Mouse (Mus musculus) spleen, postnatal 36 days (tissue): ENCODE results near the gene Olfr435.
"Not testable (repeated sequence)": the region's sequence is repeated elsewhere in the genome, so short reads cannot be mapped to it uniquely, and the experiment has no call there.

Experiments used
- DNase-seq, 2 experiments: peaks; one replicate each; pipeline ENCODE4 v3.0.0; 2022; ENCODE audit warnings: low spot score in 2 of 2, mixed read lengths in 1 of 2

The Olfr435 gene

DNA sequence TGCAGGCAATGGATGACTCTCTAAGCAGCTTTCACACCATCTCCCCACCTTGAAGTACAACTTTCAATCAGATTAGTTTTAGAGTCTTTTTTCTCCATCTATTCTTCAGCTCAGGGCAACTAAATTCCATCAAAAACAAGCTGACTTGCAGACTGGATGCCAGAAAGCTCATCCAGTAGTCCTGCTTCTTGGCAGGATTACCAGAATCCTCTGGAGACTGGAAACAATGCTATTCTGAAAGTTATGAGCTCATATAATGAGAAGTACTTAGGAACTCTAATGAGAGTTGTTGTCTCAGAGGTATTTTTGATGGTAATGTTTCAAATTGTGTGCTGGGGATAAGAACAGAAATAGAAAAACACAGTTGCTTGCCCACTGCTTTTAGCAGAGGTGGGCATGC lies at the start of gene Olfr435:
Gene Olfr435, plus strand, starts transcription at position 366 of the 400 bp plus-strand sequence.
- DNase-seq = no peak

DNA sequence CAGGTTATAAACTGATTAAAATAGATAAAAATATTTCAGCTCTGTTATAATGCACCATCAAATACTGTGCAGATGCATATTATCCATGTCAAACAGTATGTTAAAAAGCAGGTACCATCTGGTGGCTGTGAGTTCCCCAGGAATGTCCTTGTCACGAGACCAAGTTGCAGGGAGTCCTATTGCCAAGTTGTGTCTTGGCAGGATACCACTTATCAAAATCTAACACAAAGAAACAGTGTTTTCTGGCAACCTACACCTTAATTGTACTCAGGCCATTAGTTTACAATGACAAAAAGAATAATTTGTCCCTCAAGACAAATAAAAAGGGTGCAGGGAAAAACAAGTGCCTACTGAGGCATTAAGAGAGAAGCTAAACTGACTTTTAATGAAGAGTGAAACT lies 37.4 kb upstream of the Olfr435 start:
- no peak for DNase-seq

DNA sequence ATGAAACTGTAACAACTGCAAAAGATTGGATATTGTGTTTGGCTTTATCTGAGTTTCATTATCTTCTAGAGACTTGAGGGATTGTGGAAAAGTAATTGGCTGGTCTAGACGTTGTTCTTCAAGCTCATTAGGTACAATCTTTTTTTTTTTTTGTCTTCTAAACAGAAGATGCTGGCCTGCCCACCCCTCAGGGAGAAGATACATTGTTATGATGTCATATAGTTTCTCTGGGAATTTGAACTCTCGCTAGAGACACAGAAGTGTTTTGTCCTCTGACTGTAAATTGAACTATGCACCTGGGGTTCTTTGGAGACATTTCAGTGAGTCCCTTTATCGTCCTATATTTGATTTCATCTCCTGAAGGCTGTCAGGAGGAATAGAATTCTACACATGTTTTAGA lies 34.0 kb upstream of the Olfr435 start, which contains the start of gene Olfr437:
Gene Olfr437, plus strand, starts transcription at position 301 of the 400 bp plus-strand sequence.
- DNase-seq = no peak

DNA sequence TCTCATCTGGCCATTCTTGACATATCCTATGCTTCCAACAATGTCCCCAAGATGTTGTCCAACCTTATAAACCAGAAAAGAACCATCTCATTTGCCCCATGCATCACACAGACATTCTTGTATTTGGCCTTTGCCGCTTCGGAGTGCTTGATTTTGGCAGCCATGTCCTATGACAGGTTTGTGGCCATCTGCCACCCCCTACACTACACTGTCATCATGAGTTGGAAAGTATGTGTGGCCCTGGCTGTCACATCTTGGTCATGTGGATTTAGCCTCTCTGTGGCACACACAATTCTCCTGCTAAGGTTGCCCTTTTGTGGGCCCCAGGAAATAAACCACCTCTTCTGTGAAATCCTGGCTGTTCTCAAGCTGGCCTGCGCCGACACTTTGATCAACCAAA lies 29.7 kb upstream of the Olfr435 start:
- no peak for DNase-seq

DNA sequence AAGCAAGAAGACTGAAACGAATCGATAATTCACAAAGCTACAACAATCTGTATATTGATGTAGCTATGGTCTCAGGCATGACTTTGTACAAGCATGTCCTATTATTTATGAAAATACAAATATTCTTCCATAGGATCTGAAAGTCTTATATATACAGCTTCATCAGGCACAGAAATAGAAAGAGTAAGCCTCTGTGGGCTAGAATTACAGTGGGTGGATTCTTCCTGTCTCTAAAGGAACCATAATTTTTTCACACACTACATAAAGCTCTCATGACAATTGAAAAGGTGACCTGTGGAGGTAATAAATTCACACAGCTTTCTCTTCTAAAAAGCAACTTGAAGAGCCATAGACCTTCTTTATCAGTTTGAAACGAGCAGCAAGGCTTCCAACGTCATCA lies 25.1 kb upstream of the Olfr435 start, which contains the start of gene Olfr13:
Gene Olfr13, plus strand, starts transcription at position 301 of the 400 bp plus-strand sequence.
- DNase-seq = no peak

DNA sequence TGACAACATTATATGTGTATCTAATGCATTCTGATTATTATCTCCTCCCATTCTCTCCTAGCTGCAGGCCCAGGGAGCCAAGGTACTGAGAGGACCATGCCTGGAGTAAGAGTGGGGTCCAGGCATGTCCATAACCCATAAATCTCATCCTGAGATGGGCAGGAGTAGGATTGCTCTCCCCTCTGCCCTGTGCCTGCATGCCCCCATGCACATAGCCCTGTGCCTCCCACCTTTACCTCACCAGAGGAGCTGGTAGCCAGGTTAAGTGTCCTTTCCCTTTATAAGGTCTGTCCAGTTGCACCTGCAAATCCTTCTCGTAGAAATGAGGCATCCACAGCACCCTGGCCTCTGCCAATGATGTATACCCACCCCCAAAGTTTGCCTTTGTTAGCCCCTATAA lies 18.8 kb upstream of the Olfr435 start:
- no peak for DNase-seq

DNA sequence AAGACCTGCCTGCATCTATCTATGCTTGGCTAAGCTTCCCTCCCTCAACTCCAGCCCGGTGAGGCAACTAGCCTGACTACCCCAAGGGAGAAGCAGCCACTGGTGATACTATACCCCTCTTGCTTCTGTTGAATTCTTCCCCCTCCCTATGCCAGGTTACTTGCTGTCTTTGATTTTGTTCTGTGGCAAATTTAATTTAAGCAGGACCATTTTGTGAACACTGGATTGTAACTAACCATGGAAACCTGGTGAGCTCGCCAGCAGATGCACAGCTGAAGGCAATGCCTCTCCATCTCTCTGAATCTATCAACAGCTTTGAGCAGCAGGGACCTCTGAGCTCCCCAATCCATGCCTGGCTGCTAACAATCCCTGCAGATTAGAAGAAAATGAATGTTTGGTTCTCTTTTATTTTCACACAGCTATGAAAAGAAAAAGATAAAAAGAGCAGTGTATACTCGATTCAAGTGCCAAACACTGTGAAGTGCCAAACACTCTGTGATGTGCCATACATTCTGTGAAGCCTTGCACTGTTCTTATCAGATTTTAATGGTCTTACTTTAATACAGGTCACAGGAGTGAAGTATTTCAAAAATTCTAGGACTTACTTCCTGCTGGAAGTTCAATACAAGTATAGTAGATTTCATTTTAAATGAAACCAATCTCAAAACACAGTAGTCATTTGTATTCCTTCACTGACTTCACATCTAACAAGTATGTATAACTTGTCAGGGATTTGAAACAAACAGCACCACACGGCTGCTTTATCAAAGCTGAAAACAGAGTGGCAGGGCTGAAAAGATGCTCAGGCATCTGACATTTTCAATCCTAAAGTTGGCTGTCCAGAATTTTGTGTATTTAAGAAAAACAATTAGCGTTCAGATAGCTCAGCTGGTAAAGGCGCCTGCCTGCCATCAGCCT lies 18.1 kb upstream of the Olfr435 start:
- no peak for DNase-seq

DNA sequence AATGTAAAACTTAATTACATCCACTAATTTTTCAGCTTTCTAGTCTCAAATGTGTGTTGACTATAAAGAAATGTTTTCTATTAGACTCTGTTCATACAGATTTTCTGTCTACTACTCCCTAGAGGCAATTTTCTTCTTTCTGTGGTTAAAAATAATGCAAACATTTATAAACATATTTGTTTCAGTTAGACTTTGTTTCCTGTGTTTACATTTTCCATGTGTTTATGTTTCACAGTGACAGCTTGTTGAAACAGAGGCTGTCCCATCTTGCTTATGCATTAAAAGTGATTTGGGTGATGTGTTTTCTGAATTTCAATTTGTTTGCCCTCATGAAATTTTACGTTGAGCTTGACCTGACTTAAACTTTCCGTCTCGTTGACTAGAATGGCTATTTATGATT lies 6.0 kb upstream of the Olfr435 start:
- DNase-seq = no peak

DNA sequence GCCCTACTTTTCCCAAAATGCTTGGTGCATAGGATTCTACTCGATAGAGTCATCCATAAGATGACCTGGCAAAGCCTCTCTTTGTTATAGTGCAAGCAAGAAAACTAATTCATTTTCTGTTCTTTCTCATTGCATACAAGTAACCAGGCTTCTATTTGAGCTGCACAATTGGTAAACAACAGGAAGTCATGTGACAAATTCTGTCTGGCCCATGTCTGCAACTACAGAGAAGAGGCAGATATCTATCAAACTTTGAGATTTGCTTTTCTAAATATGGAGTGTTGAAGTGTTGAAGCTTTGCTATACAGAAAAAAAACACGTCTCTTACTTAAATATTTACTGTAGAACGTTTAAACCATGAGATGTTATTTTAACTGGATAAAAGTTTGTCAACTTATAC lies 1.1 kb downstream of the Olfr435 start:
- DNase-seq = no peak

DNA sequence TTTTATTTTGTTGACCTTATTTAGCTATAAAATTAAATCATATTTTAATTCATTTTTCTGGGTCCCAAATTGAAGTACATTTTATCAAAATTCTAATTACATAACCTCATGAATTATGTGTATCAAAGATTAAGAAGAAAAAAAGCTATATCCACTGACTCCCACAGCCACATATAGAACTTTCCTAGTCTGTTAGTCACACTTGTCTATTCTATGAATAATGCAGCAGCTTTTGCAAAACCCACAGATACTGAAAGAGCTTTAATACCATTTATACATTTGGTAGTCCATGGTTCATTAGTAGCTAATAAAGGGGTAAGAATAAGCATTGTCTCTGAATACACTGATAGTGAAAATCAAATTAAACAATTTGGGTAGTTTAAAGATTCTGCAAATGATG lies 5.8 kb downstream of the Olfr435 start:
- DNase-seq = no peak

DNA sequence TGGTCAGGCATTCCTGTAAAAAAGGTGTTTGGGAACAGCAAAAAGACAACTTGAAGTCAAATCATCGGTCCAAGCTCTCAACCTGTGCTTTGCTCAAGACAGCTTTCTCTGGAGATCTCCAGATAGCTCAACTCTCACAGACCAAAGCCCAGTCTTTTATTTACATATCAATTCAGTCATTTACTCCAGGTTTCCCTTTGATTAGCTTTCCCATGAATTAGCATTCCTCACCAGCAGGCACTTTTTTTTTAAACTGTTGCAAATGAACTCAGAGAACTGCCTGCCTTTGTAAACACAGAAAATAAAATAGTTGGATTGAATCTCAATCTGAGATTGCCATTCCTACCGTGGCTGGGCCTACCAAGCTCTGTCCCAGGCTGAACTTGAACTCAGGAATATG lies 8.4 kb downstream of the Olfr435 start:
- DNase-seq = no peak

DNA sequence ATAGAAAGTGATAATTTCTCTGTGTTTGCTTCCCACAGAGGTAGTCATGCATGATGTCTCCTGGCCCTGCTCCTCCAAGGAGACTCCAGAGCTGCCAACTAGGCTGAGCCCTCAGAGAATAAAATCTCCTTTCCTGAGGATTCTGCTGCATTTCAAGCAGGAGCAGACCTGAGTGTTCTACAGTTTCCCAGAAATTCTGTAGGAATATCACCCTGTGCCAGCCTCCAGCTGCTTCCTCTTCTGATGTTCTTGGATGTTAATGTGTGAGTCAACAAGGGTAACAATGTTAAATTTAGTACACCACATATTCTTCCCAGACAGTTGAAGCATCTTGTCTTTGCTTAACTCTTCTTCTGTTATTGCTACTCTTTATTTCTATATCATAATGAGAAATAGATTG lies 15.9 kb downstream of the Olfr435 start, which contains the start of gene Olfr434:
Gene Olfr434, plus strand, starts transcription at position 149 of the 400 bp plus-strand sequence.
- DNase-seq = not testable (repeated sequence)

DNA sequence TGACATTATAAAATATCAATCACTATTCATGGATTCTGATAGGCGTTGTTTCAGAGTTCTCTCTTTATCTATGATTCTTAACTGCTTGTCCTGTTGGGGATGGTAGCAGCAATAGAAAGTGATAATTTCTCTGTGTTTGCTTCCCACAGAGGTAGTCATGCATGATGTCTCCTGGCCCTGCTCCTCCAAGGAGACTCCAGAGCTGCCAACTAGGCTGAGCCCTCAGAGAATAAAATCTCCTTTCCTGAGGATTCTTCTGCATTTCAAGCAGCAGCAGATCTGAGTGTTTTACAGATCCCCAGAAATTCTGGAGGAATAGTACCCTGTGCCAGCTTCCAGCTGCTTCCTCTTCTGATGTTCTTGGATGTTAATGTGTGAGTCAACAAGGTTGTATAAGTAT lies 34.3 kb downstream of the Olfr435 start, which contains the start of gene Olfr47:
Gene Olfr47, plus strand, starts transcription at position 275 of the 400 bp plus-strand sequence.
- not testable (repeated sequence) for DNase-seq

DNA sequence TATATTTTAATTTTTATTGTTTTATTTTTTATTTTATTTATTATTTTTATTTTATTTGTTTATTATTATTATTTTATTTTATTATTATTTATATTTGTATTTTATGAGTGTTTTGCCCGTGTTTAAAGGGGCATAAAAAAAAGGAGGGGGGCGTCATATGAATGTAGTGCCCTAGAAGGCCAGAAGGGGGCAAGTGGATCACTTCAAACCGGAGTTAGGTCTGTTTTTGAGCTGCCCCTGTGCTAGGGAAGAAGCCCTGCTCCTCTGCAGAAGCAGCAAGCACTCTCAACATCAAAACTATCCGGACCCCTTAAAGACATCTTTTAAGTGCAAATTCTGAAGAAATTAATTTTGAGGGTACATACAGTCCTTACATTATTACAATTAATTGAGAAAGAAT lies 45.1 kb downstream of the Olfr435 start:
- DNase-seq = no peak

DNA sequence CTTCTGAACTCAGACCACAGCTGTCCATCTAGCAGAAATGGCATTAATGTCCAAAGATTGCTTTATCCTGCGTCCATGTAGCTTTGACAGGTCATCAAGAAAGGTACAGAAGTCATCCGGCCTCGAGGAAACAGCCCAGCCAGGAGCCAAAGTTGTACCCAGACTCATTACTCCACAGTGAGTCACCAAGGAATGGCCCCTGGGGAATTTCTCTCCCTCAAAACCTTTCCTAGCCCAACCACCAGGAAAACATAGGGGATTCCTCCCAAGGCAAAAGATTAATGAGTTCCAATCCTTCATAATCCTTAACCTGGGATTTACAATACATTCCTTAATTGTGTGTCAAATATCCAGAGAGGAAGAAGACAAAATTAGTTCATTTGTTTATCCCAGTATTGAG lies 50.5 kb downstream of the Olfr435 start:
- DNase-seq = no peak

DNA sequence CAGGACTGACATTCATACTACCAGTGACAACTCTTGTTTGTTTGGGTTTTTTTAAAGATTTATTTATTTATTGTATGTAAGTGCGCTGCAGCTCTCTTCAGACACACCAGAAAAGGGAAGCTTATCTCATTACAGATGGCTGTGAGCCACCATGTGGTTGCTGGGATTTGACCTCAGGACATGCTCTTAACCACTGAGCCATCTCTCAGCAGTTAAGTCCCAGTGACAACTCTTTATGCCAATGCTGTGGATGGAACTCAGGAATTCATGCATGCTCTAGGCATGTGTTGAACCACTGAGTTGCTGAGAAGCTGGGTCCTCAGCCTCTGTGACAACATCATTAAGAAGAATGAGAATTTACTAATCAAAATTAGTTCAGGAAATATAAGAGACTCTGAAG lies 56.0 kb downstream of the Olfr435 start:
- no peak for DNase-seq
